Mouse (Mus musculus): ENCODE results near the gene Akt3.

Gene Akt3

GRCm38 (mm10) chr1:176982671-176983070 lies 275.3 kb downstream of the Akt3 start:
- DNase-seq (ENCODE audit: low spot score) = no peak

- DNase-seq (ENCODE audit: low spot score) = no peak
These were observed 276.5 kb downstream of the Akt3 start for GRCm38 (mm10) chr1:176981511-176981910.

- no peak for DNase-seq (ENCODE audit: low spot score)
These were observed 277.1 kb downstream of the Akt3 start for GRCm38 (mm10) chr1:176980801-176981400.

GRCm38 (mm10) chr1:176980140-176980539 lies 277.9 kb downstream of the Akt3 start:
- DNase-seq (ENCODE audit: low spot score) = no peak

- no peak for DNase-seq (ENCODE audit: low spot score)
These were observed 278.8 kb downstream of the Akt3 start for GRCm38 (mm10) chr1:176979235-176979634.

GRCm38 (mm10) chr1:176973356-176974088 lies 284.5 kb downstream of the Akt3 start:
- no peak for DNase-seq (ENCODE audit: low spot score)

- no peak for DNase-seq (ENCODE audit: low spot score)
These were observed 286.6 kb downstream of the Akt3 start for GRCm38 (mm10) chr1:176971479-176971797.

GRCm38 (mm10) chr1:176970635-176971478 lies 287.1 kb downstream of the Akt3 start:
- DNase-seq (ENCODE audit: low spot score) = no peak

All from spleen, adult 12 weeks (tissue).